Mouse (Mus musculus) liver, embryonic 14 days (tissue): ENCODE measurements around the gene Ppif. TPM values are rescaled to one million over a fixed set of nuclear protein-coding genes. Genes with fewer than 3 reads are reported as not detected.

Source experiments
- polyA plus RNA-seq: library from polyadenylated mRNA; depleted of rRNA; stranded (reverse); fragments of >200 nt; gene quantifications from 2 replicates; pipeline ENCODE4 v1.2.3, GENCODE M21; 2012; rRNA removed

The Ppif gene
- 39.1 and 44.9 TPM in 2 replicates for polyA plus RNA-seq

GRCm38 (mm10) chr14:25693888-25694568 is at the start of gene Ppif:
Gene Ppif (plus strand): TSS chr14:25694154.

Other genes with a start within 250 kb of the Ppif start
- gene Zmiz1, start 235.0 kb upstream of the Ppif start, polyA plus RNA-seq: 2.5 and 3.7 TPM in 2 replicates
- gene Zcchc24, start 74.9 kb downstream of the Ppif start, polyA plus RNA-seq: 5.5 and 5.9 TPM in 2 replicates
- 4.7 and 6.2 TPM in 2 replicates for gene Anxa11, start 148.0 kb downstream of the Ppif start, polyA plus RNA-seq
- gene Plac9a, start 208.9 kb downstream of the Ppif start, polyA plus RNA-seq: 0.18 and 0.37 TPM in 2 replicates
- gene Tmem254a, start 233.5 kb downstream of the Ppif start, polyA plus RNA-seq: 0.96 and 1.3 TPM in 2 replicates
- 0.08 TPM in 1 of 2 replicates, not detected in the other for gene Cphx1, start 244.2 kb downstream of the Ppif start, polyA plus RNA-seq